Mouse (Mus musculus): ENCODE data around the gene Slc16a3. TPM values are rescaled to one million over a fixed set of nuclear protein-coding genes. Genes with fewer than 3 reads are reported as not detected.

Slc16a3 gene
- polyA plus RNA-seq, 2 experiments, result 36.4 to 69.5 TPM

GRCm38 (mm10) chr11:120937976-120938375, 10.3 kb upstream of the Slc16a3 start:
- no peak for ATAC-seq (ENCODE audit: low FRiP score, low read depth)
- Histone ChIP-seq H3K9me3 (ENCODE audit: control insufficient read depth, low read length) (no peaks in the 10 kb centered on the region), H3K27ac (replicated peaks; ENCODE audit: low read depth, low read length) (no peak overlapping the region), H3K9ac (ENCODE audit: low read depth, low read length, severe bottlenecking) (no peak overlapping the region), H3K4me3 (replicated peaks; ENCODE audit: low read length) (no peak overlapping the region), H3K36me3 (ENCODE audit: control insufficient read depth, insufficient read depth, low read length) (no peaks in the 10 kb centered on the region), H3K27me3 (ENCODE audit: control insufficient read depth, insufficient read depth, low read length) (no peaks in the 10 kb centered on the region), H3K4me2 (replicated peaks; ENCODE audit: low read depth, low read length, severe bottlenecking) (no peak overlapping the region), H3K4me1 (ENCODE audit: control insufficient read depth, insufficient read depth, low read length) (no peaks in the 10 kb centered on the region)
- DNase-seq (ENCODE audit: low spot score), result no peak
- TF ChIP-seq POLR2A (IDR thresholded peaks at IDR 0.05; ENCODE audit: borderline replicate concordance, extremely low read depth, insufficient read depth, insufficient read length), result no peak
- WGBS, result 93% methylated on average over 1 of the region's 1 CpGs

GRCm38 (mm10) chr11:120938795-120939194, 9.5 kb upstream of the Slc16a3 start:
- H3K36me3 ChIP-seq (ENCODE audit: control insufficient read depth, insufficient read depth, low read length), result no peaks in the 10 kb centered on the region
- ATAC-seq (ENCODE audit: low FRiP score, low read depth) (no peak), DNase-seq (ENCODE audit: low spot score) (no peak)
- no peak overlapping the region for H3K27ac ChIP-seq (replicated peaks; ENCODE audit: low read depth, low read length)
- TF ChIP-seq POLR2A (IDR thresholded peaks at IDR 0.05; ENCODE audit: borderline replicate concordance, extremely low read depth, insufficient read depth, insufficient read length), result no peak
- no peak overlapping the region for H3K9ac ChIP-seq (ENCODE audit: low read depth, low read length, severe bottlenecking)
- H3K4me1 ChIP-seq (ENCODE audit: control insufficient read depth, insufficient read depth, low read length), result no peaks in the 10 kb centered on the region
- 26% methylated on average over 4 of the region's 4 CpGs for WGBS
- H3K9me3 ChIP-seq (ENCODE audit: control insufficient read depth, low read length), result no peaks in the 10 kb centered on the region
- no peaks in the 10 kb centered on the region for H3K27me3 ChIP-seq (ENCODE audit: control insufficient read depth, insufficient read depth, low read length)
- H3K4me3 ChIP-seq (replicated peaks; ENCODE audit: low read length), result no peak overlapping the region
- no peak overlapping the region for H3K4me2 ChIP-seq (replicated peaks; ENCODE audit: low read depth, low read length, severe bottlenecking)

- no peaks in the 10 kb centered on the region for H3K4me1 ChIP-seq (ENCODE audit: control insufficient read depth, insufficient read depth, low read length)
- TF ChIP-seq POLR2A (IDR thresholded peaks at IDR 0.05; ENCODE audit: borderline replicate concordance, extremely low read depth, insufficient read depth, insufficient read length), result no peak
- 45% methylated on average over 6 of the region's 6 CpGs for WGBS
- H3K4me2 ChIP-seq (replicated peaks; ENCODE audit: low read depth, low read length, severe bottlenecking), result no peak overlapping the region
- H3K9ac ChIP-seq (ENCODE audit: low read depth, low read length, severe bottlenecking), result no peak overlapping the region
- no peaks in the 10 kb centered on the region for H3K36me3 ChIP-seq (ENCODE audit: control insufficient read depth, insufficient read depth, low read length)
- DNase-seq (ENCODE audit: low spot score) (no peak), ATAC-seq (ENCODE audit: low FRiP score, low read depth) (no peak)
- H3K4me3 ChIP-seq (replicated peaks; ENCODE audit: low read length), result no peak overlapping the region
- H3K27me3 ChIP-seq (ENCODE audit: control insufficient read depth, insufficient read depth, low read length), result no peaks in the 10 kb centered on the region
- no peaks in the 10 kb centered on the region for H3K9me3 ChIP-seq (ENCODE audit: control insufficient read depth, low read length)
- no peak overlapping the region for H3K27ac ChIP-seq (replicated peaks; ENCODE audit: low read depth, low read length)
Measured at GRCm38 (mm10) chr11:120939712-120940341, 8.5 kb upstream of the Slc16a3 start.

- no peak overlapping the region for H3K4me3 ChIP-seq (replicated peaks; ENCODE audit: low read length)
- 84% methylated on average over 6 of the region's 6 CpGs for whole genome bisulfite sequencing
- no peaks in the 10 kb centered on the region for H3K9me3 ChIP-seq (ENCODE audit: control insufficient read depth, low read length)
- no peak for TF ChIP-seq POLR2A (IDR thresholded peaks at IDR 0.05; ENCODE audit: borderline replicate concordance, extremely low read depth, insufficient read depth, insufficient read length)
- no peaks in the 10 kb centered on the region for H3K4me1 ChIP-seq (ENCODE audit: control insufficient read depth, insufficient read depth, low read length)
- H3K27ac ChIP-seq (replicated peaks; ENCODE audit: low read depth, low read length), result no peak overlapping the region
- ATAC-seq (ENCODE audit: low FRiP score, low read depth) (no peak), DNase-seq (ENCODE audit: low spot score) (no peak)
- no peak overlapping the region for H3K9ac ChIP-seq (ENCODE audit: low read depth, low read length, severe bottlenecking)
- no peak overlapping the region for H3K4me2 ChIP-seq (replicated peaks; ENCODE audit: low read depth, low read length, severe bottlenecking)
- H3K36me3 ChIP-seq (ENCODE audit: control insufficient read depth, insufficient read depth, low read length), result no peaks in the 10 kb centered on the region
- H3K27me3 ChIP-seq (ENCODE audit: control insufficient read depth, insufficient read depth, low read length), result no peaks in the 10 kb centered on the region
Measured at GRCm38 (mm10) chr11:120940959-120941358, 7.3 kb upstream of the Slc16a3 start.

GRCm38 (mm10) chr11:120945266-120945665, 3.0 kb upstream of the Slc16a3 start:
- no peak overlapping the region for H3K4me2 ChIP-seq (replicated peaks; ENCODE audit: low read depth, low read length, severe bottlenecking)
- ATAC-seq (ENCODE audit: low FRiP score, low read depth), result no peak

More at GRCm38 (mm10) chr11:120945266-120945665, 3.0 kb upstream of the Slc16a3 start:
- Histone ChIP-seq H3K4me3 (replicated peaks; ENCODE audit: low read length) (no peak overlapping the region), H3K36me3 (ENCODE audit: control insufficient read depth, insufficient read depth, low read length) (no peaks in the 10 kb centered on the region), H3K4me1 (ENCODE audit: control insufficient read depth, insufficient read depth, low read length) (peaks cover 12% of the 10 kb centered on the region), H3K27me3 (ENCODE audit: control insufficient read depth, insufficient read depth, low read length) (no peaks in the 10 kb centered on the region), H3K9me3 (ENCODE audit: control insufficient read depth, low read length) (no peaks in the 10 kb centered on the region), H3K9ac (ENCODE audit: low read depth, low read length, severe bottlenecking) (no peak overlapping the region), H3K27ac (replicated peaks; ENCODE audit: low read depth, low read length) (no peak overlapping the region)
- TF ChIP-seq POLR2A (IDR thresholded peaks at IDR 0.05; ENCODE audit: borderline replicate concordance, extremely low read depth, insufficient read depth, insufficient read length), result no peak
- WGBS, result 79% methylated on average over 7 of the region's 7 CpGs
- no peak for DNase-seq (ENCODE audit: low spot score)
